ENCODE assay signal across 8 mouse cellular contexts in genomic region chr15:79441331-79442256, GRCm38 (mm10). TPM values are rescaled to one million over a fixed set of nuclear protein-coding genes. Genes with fewer than 3 reads are reported as not detected.
DNase-seq lines count a peak whose midpoint lies in the region; ATAC-seq and TF ChIP-seq lines count a peak whose summit lies in the region.

No protein-coding gene starts in this region.

- no peaks in the 10 kb centered on the region for H3K9me3 ChIP-seq in forebrain, embryonic 11.5 days (ENCODE audit: control insufficient read depth, low read length)
- H3K9me3 ChIP-seq in heart, embryonic 15.5 days (replicated peaks) = no peaks in the 10 kb centered on the region
- no peaks in the 10 kb centered on the region for H3K9me3 ChIP-seq in liver, postnatal 0 days (ENCODE audit: low read length)
- no peaks in the 10 kb centered on the region for H3K9me3 ChIP-seq in neural tube, embryonic 13.5 days

- no peak for TF ChIP-seq CTCF in liver, postnatal 0 days (IDR thresholded peaks at IDR 0.05; ENCODE audit: low read depth)

- H3K4me3 ChIP-seq in forebrain, embryonic 11.5 days (ENCODE audit: low read depth, low read length) = peak overlapping the region; percentile 94
- peak overlapping the region; percentile 93 for H3K4me3 ChIP-seq in heart, embryonic 15.5 days
- peak overlapping the region; percentile 80 for H3K4me3 ChIP-seq in liver, postnatal 0 days (ENCODE audit: low read depth, low read length)
- H3K4me3 ChIP-seq in neural tube, embryonic 13.5 days = peak overlapping the region; percentile 92

- H3K27me3 ChIP-seq in forebrain, embryonic 11.5 days (ENCODE audit: control insufficient read depth, insufficient read depth, low read length) = no peaks in the 10 kb centered on the region
- no peaks in the 10 kb centered on the region for H3K27me3 ChIP-seq in heart, embryonic 15.5 days
- H3K27me3 ChIP-seq in liver, postnatal 0 days (ENCODE audit: insufficient read depth, low read length) = no peaks in the 10 kb centered on the region
- no peaks in the 10 kb centered on the region for H3K27me3 ChIP-seq in neural tube, embryonic 13.5 days

- peak overlapping the region; percentile 100 for H3K9ac ChIP-seq in forebrain, embryonic 11.5 days (ENCODE audit: low read length)
- peak overlapping the region; percentile 97 for H3K9ac ChIP-seq in heart, embryonic 15.5 days
- peak overlapping the region; percentile 88 for H3K9ac ChIP-seq in liver, postnatal 0 days (replicated peaks)
- peak overlapping the region; percentile 99 for H3K9ac ChIP-seq in neural tube, embryonic 13.5 days

- H3K27ac ChIP-seq in forebrain, embryonic 11.5 days (ENCODE audit: low read depth, low read length) = peak overlapping the region; percentile 96
- H3K27ac ChIP-seq in heart, embryonic 15.5 days = peak overlapping the region; percentile 97
- peak overlapping the region; percentile 84 for H3K27ac ChIP-seq in liver, postnatal 0 days (ENCODE audit: low read depth)
- peak overlapping the region; percentile 98 for H3K27ac ChIP-seq in neural tube, embryonic 13.5 days (replicated peaks)

- H3K4me2 ChIP-seq in forebrain, embryonic 11.5 days (ENCODE audit: low read depth, low read length, severe bottlenecking) = peak overlapping the region; percentile 95
- peak overlapping the region; percentile 70 for H3K4me2 ChIP-seq in heart, embryonic 15.5 days
- peak overlapping the region; percentile 72 for H3K4me2 ChIP-seq in liver, postnatal 0 days (ENCODE audit: low read depth, low read length)
- peak overlapping the region; percentile 94 for H3K4me2 ChIP-seq in neural tube, embryonic 13.5 days

- ATAC-seq in forebrain, embryonic 11.5 days (replicated peaks; ENCODE audit: low FRiP score) = peak; percentile 81
- peak; percentile 61 for ATAC-seq in heart, embryonic 15.5 days (replicated peaks; ENCODE audit: insufficient number of reproducible peaks, insufficient read depth, low FRiP score, low read depth)
- ATAC-seq in liver, postnatal 0 days = peak; percentile 82
- ATAC-seq in neural tube, embryonic 13.5 days (ENCODE audit: low read depth) = peak; percentile 78

- peaks cover 15% of the 10 kb centered on the region for H3K4me1 ChIP-seq in forebrain, embryonic 11.5 days (replicated peaks; ENCODE audit: control insufficient read depth, insufficient read depth, low read length)
- H3K4me1 ChIP-seq in heart, embryonic 15.5 days (replicated peaks) = peaks cover 65% of the 10 kb centered on the region
- peaks cover 14% of the 10 kb centered on the region for H3K4me1 ChIP-seq in liver, postnatal 0 days (ENCODE audit: insufficient read depth)
- peaks cover 54% of the 10 kb centered on the region for H3K4me1 ChIP-seq in neural tube, embryonic 13.5 days (replicated peaks)

- DNase-seq in CD8-positive naive resting alpha-beta T cell, adult 2 months (ENCODE audit: low read depth in 2 of 2, low spot score in 2 of 2) = peak; percentile 28 to 38
- peak; percentile 49 for DNase-seq in brain, embryonic 18.5 days (ENCODE audit: low read depth, low spot score)
- DNase-seq in forebrain, embryonic 11.5 days (ENCODE audit: low spot score) = peak; percentile 92
- peak; percentile 92 for DNase-seq in kidney, postnatal 10 days
- peak; percentile 77 for DNase-seq in liver, postnatal 0 days
- peak; percentile 89 for DNase-seq in testis, postnatal 10 days (ENCODE audit: low spot score)

- TF ChIP-seq EP300 in liver, postnatal 0 days (IDR thresholded peaks at IDR 0.05; ENCODE audit: low read depth) = no peak

- WGBS in forebrain, embryonic 11.5 days = 1% methylated on average over 55 of the region's 107 CpGs
- WGBS in heart, embryonic 15.5 days = 0% methylated on average over 77 of the region's 107 CpGs
- under 1% methylated on average over 63 of the region's 107 CpGs for WGBS in liver, postnatal 0 days (ENCODE audit: insufficient replicate concordance)
- WGBS in neural tube, embryonic 13.5 days = under 1% methylated on average over 80 of the region's 107 CpGs

- H3K36me3 ChIP-seq in forebrain, embryonic 11.5 days (ENCODE audit: control insufficient read depth, insufficient read depth, low read length) = peaks cover 11% of the 10 kb centered on the region; the same call in 1 of the 2 replicates
- H3K36me3 ChIP-seq in heart, embryonic 15.5 days = peaks cover 12% of the 10 kb centered on the region; the same call in 1 of the 2 replicates
- H3K36me3 ChIP-seq in liver, postnatal 0 days (replicated peaks; ENCODE audit: insufficient read depth, low read length) = 0 out of 2 replicates have a peak, but pooled peaks cover 4% of the 10 kb centered on the region
- H3K36me3 ChIP-seq in neural tube, embryonic 13.5 days = peaks cover 23% of the 10 kb centered on the region

RNA-seq across cellular contexts. Expression of gene Csnk1e, which starts 13.8 kb away (rescaled TPM):
- polyA plus RNA-seq in forebrain, embryonic 11.5 days (2014; fragmentation: Nextera tagmentation; extraction: Ambion mirVana) = 209 and 213 TPM in 2 replicates
- polyA plus RNA-seq in heart, embryonic 15.5 days (2015; fragmentation: Nextera tagmentation; extraction: Ambion mirVana) = 74.9 and 81.9 TPM in 2 replicates
- polyA plus RNA-seq in liver, postnatal 0 days (2015; fragmentation: Nextera tagmentation; extraction: Ambion mirVana) = 7.5 and 8.9 TPM in 2 replicates
- 275 and 281 TPM in 2 replicates for polyA plus RNA-seq in neural tube, embryonic 13.5 days (2015; fragmentation: Nextera tagmentation; extraction: Ambion mirVana)

RNA-seq across cellular contexts. Expression of gene Tmem184b, which starts 38.2 kb away (rescaled TPM):
- 52.3 and 55.2 TPM in 2 replicates for polyA plus RNA-seq in forebrain, embryonic 11.5 days (2014; fragmentation: Nextera tagmentation; extraction: Ambion mirVana)
- polyA plus RNA-seq in heart, embryonic 15.5 days (2015; fragmentation: Nextera tagmentation; extraction: Ambion mirVana) = 58.3 and 83.8 TPM in 2 replicates
- polyA plus RNA-seq in liver, postnatal 0 days (2015; fragmentation: Nextera tagmentation; extraction: Ambion mirVana) = 6.6 and 8.4 TPM in 2 replicates
- polyA plus RNA-seq in neural tube, embryonic 13.5 days (2015; fragmentation: Nextera tagmentation; extraction: Ambion mirVana) = 42.0 and 45.8 TPM in 2 replicates

Comparison
In these comparisons a context has a peak if more than half of its experiments do, and no peak if none do; other contexts are left out.
1. Peak in every context shown above with its lines: DNase-seq, ATAC-seq, H3K4me3 ChIP-seq and H3K27ac ChIP-seq.
2. DNase-seq: peak in every context shown above with its lines; median percentile 92 in forebrain, embryonic 11.5 days; 92 in kidney, postnatal 10 days; 89 in testis, postnatal 10 days; 77 in liver, postnatal 0 days; 49 in brain, embryonic 18.5 days; 33 in CD8-positive naive resting alpha-beta T cell, adult 2 months.